Mouse (Mus musculus) left cerebral cortex, postnatal 14 days (tissue): Measurements from ENCODE around the gene Ube4a. TPM values are rescaled to one million over a fixed set of nuclear protein-coding genes. Genes with fewer than 3 reads are reported as not detected.

Source experiments
- DNase-seq, 2 experiments: peaks; one replicate each; pipeline ENCODE4 v3.0.0; 2021 to 2022; ENCODE audit warnings: low spot score in 2 of 2, mixed read lengths in 1 of 2
- intact Hi-C: fragments of 180-260 bp; cut with DNase I; formaldehyde crosslinking; loops from one replicate; pipeline ENCODE4 v1.15.1; 2025
- total RNA-seq, 2 experiments: library from RNA; stranded (reverse); gene quantifications; 2 replicates each; pipeline ENCODE4 v1.2.3; 2021

Gene Ube4a
- total RNA-seq, 2 experiments from 2014 or later: 77.6 to 79.8 TPM

- intact Hi-C loops: no loop called here
- DNase-seq: peak; percentile 37 to 62
Measured at GRCm38 (mm10) chr9:44916196-44916595, 49.2 kb downstream of the Ube4a start.

GRCm38 (mm10) chr9:44914706-44915105 lies 50.7 kb downstream of the Ube4a start:
- no peak for DNase-seq
- intact Hi-C loops: no loop called here

- DNase-seq: no peak
- intact Hi-C loops: no loop called here
Measured at GRCm38 (mm10) chr9:44911365-44911764, 54.0 kb downstream of the Ube4a start.

GRCm38 (mm10) chr9:44905620-44906019 lies 59.8 kb downstream of the Ube4a start:
- intact Hi-C loops: loop anchor here (1.0 kb wide), 1 partner anchor 22 kb away; no protein-coding TSS in a partner anchor
- DNase-seq: peak; percentile 77 to 88

- intact Hi-C loops: loop anchor here (1.0 kb wide), 1 partner anchor 22 kb away; no protein-coding TSS in a partner anchor
- peak; percentile 76 to 86 for DNase-seq
Measured at GRCm38 (mm10) chr9:44904964-44905363, 60.4 kb downstream of the Ube4a start.

- intact Hi-C loops: no loop called here
- DNase-seq: no peak
Measured at GRCm38 (mm10) chr9:44903856-44904255, 61.5 kb downstream of the Ube4a start.

GRCm38 (mm10) chr9:44900402-44900801 lies 65.0 kb downstream of the Ube4a start:
- no peak for DNase-seq
- intact Hi-C loops: no loop called here

GRCm38 (mm10) chr9:44899716-44900115 lies 65.7 kb downstream of the Ube4a start:
- intact Hi-C loops: no loop called here
- no peak for DNase-seq

- intact Hi-C loops: no loop called here
- no peak for DNase-seq
Measured at GRCm38 (mm10) chr9:44897024-44897423, 68.4 kb downstream of the Ube4a start.

GRCm38 (mm10) chr9:44892664-44893063 lies 72.7 kb downstream of the Ube4a start:
- DNase-seq: no peak

GRCm38 (mm10) chr9:44891210-44891609 lies 74.2 kb downstream of the Ube4a start:
- intact Hi-C loops: no loop called here
- DNase-seq: no peak

More at GRCm38 (mm10) chr9:44892664-44893063, 72.7 kb downstream of the Ube4a start:
- intact Hi-C loops: no loop called here

GRCm38 (mm10) chr9:44890122-44890521 lies 75.3 kb downstream of the Ube4a start:
- no peak for DNase-seq
- intact Hi-C loops: no loop called here

GRCm38 (mm10) chr9:44888114-44888624 lies 77.2 kb downstream of the Ube4a start:
- intact Hi-C loops: no loop called here
- no peak for DNase-seq

GRCm38 (mm10) chr9:44882981-44883569 lies 82.3 kb downstream of the Ube4a start:
- peak; percentile 57 to 59 for DNase-seq
- intact Hi-C loops: loop anchor here (1.0 to 5.0 kb wide), 3 partner anchors 22 to 46 kb away; partner anchors contain the start of gene Atp5l

GRCm38 (mm10) chr9:44882436-44882980 lies 82.9 kb downstream of the Ube4a start:
- intact Hi-C loops: loop anchor here (5.0 kb wide), 2 partner anchors 40 to 45 kb away; partner anchors contain the start of gene Atp5l
- peak; percentile 40 to 49 for DNase-seq

- intact Hi-C loops: loop anchor here (5.0 kb wide), 2 partner anchors 40 to 45 kb away; partner anchors contain the start of gene Atp5l
- peak; percentile 74 to 76 for DNase-seq
Measured at GRCm38 (mm10) chr9:44881941-44882435, 83.4 kb downstream of the Ube4a start.

GRCm38 (mm10) chr9:44881221-44881871 lies 84.1 kb downstream of the Ube4a start, which contains the start of gene Kmt2a:
Gene Kmt2a, minus strand, starts transcription at chr9:44881296.
- peak; percentile 98 to 99 for DNase-seq
- intact Hi-C loops: loop anchor here (5.0 kb wide), 2 partner anchors 41 to 44 kb away; partner anchors contain the start of gene Atp5l

GRCm38 (mm10) chr9:44880309-44881081 lies 84.9 kb downstream of the Ube4a start:
- peak; percentile 25 to 33 for DNase-seq
- intact Hi-C loops: loop anchor here (5.0 kb wide), 2 partner anchors 42 to 43 kb away; partner anchors contain the start of gene Atp5l

- DNase-seq: no peak
- intact Hi-C loops: loop anchor here (5.0 kb wide), 2 partner anchors 42 to 43 kb away; partner anchors contain the start of gene Atp5l
Measured at GRCm38 (mm10) chr9:44879694-44880271, 85.6 kb downstream of the Ube4a start.
